Mouse (Mus musculus): Measurements from ENCODE around the gene Acaca.

DNA sequence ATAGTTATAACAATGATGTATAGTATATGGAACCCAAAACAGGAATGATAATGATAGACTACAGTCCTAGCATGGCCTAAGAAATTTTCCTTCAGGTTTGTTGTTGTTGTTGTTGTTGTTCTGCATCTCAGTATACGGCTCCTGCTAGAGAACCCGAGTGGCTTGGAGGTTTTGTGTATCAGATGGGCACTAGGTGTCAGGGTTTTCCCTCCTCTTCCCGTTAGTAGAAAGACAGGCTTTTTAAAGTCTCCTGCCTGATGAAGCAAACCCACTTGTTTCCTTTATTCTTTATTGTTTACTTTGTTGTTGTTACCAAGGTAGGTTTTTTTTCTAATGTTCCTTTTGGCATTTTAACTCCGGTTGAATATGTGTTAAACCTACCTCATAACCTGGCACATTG, 197.6 kb downstream of the Acaca start:
- TF ChIP-seq CTCF (IDR thresholded peaks at IDR 0.05; ENCODE audit: low read depth, low read length) (no peak), POLR2A (IDR thresholded peaks at IDR 0.05; ENCODE audit: borderline replicate concordance, low read depth, low read length) (no peak)
